Mouse (Mus musculus) MEL (cell line): ENCODE results near the gene Igfbp6.

Source experiments
- CHD1 ChIP-seq: IDR thresholded peaks from 2 replicates; pipeline ENCODE4 v1.6.1; 2012; ENCODE audit warnings: low read depth, mild to moderate bottlenecking, inconsistent platforms, low read length, improper control_type of control experiment
- CHD2 ChIP-seq: IDR thresholded peaks from 2 replicates; pipeline ENCODE4 v1.6.1; 2011; ENCODE audit warnings: low read length, improper control_type of control experiment
- CTCF ChIP-seq, 3 experiments: IDR thresholded peaks in 2 of 3; conservative IDR thresholded peaks in 1 of 3; 2 replicates each; pipeline ENCODE4 v1.5.1; 2011 to 2012; ENCODE audit warnings: low read length in 3 of 3, low read depth in 2 of 3, mild to moderate bottlenecking in 2 of 3, improper control_type of control experiment in 1 of 3, inconsistent platforms in 1 of 3, mixed read lengths in 1 of 3, moderate library complexity in 1 of 3; ENCODE audit not compliant: control insufficient read depth in 1 of 3, insufficient read depth in 1 of 3, poor library complexity in 1 of 3, severe bottlenecking in 1 of 3
- E2F4 ChIP-seq: IDR thresholded peaks from 2 replicates; pipeline ENCODE4 v1.6.1; 2011; ENCODE audit warnings: low read depth, low read length, improper control_type of control experiment, borderline replicate concordance
- EP300 ChIP-seq, 2 experiments: IDR thresholded peaks; 2 replicates each; pipeline ENCODE4 v1.6.1; 2011; ENCODE audit warnings: improper control_type of control experiment in 2 of 2, low read length in 2 of 2, low read depth in 1 of 2, mild to moderate bottlenecking in 1 of 2
- GATA1 ChIP-seq: IDR thresholded peaks from 2 replicates; pipeline ENCODE4 v1.6.1; 2011; ENCODE audit warnings: low read depth, low read length, improper control_type of control experiment
- MAFK ChIP-seq: IDR thresholded peaks from 2 replicates; pipeline ENCODE4 v1.6.1; 2011; ENCODE audit warnings: low read depth, mild to moderate bottlenecking, low read length, improper control_type of control experiment, borderline replicate concordance
- POLR2A ChIP-seq, 2 experiments: IDR thresholded peaks; 2 replicates each; pipeline ENCODE4 v1.6.1; 2011 to 2012; ENCODE audit warnings: low read length in 2 of 2, mild to moderate bottlenecking in 2 of 2, control low read depth in 1 of 2, improper control_type of control experiment in 1 of 2, low read depth in 1 of 2, moderate library complexity in 1 of 2; ENCODE audit not compliant: control insufficient read depth in 1 of 2, insufficient read depth in 1 of 2, poor library complexity in 1 of 2
- TCF12 ChIP-seq: IDR thresholded peaks from 2 replicates; pipeline ENCODE4 v1.6.1; 2014; ENCODE audit warnings: low read depth, mild to moderate bottlenecking, inconsistent platforms, low read length, improper control_type of control experiment, moderate library complexity
- UBTF ChIP-seq: IDR thresholded peaks from 2 replicates; pipeline ENCODE4 v1.6.1; 2012; ENCODE audit warnings: low read depth, mild to moderate bottlenecking, inconsistent platforms, low read length, improper control_type of control experiment, moderate library complexity, borderline replicate concordance; ENCODE audit not compliant: insufficient read depth
- USF1 ChIP-seq: IDR thresholded peaks from 2 replicates; pipeline ENCODE4 v1.6.1; 2014; ENCODE audit warnings: low read depth, mild to moderate bottlenecking, inconsistent platforms, low read length, improper control_type of control experiment, moderate library complexity

DNA sequence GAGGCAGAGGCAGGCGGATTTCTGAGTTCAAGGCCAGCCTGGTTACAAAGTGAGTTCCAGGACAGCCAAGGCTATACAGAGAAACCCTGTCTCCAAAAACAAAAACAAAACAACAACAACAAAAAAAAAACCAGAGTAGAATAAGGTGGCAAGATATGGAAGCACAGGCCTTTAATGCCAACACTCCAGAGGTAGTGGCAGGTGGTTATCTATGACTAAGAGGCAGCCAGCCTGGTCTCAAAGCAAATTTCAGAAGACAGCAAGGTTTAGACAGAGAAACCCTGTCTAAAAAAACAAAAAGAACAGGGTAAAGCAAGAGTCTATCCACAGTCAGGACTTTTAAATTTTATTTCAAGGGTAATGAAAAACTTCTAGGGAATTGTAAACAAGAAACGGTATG lies 9.5 kb upstream of the Igfbp6 start:
- TF ChIP-seq USF1, result no peak
- no peak for TF ChIP-seq POLR2A (IDR thresholded peaks at IDR 0.05; ENCODE audit: control insufficient read depth in 1 of 2, insufficient read depth in 1 of 2, low read depth in 1 of 2, low read length in 2 of 2, poor library complexity in 1 of 2)
- TF ChIP-seq MAFK, result no peak
- TF ChIP-seq CTCF (IDR thresholded peaks at IDR 0.05 in 2 of 3, conservative IDR thresholded peaks at IDR 0.05 in 1 of 3; ENCODE audit: control insufficient read depth in 1 of 3, insufficient read depth in 1 of 3, low read depth in 2 of 3, low read length in 3 of 3, poor library complexity in 1 of 3, severe bottlenecking in 1 of 3), result no peak
- no peak for TF ChIP-seq GATA1
- TF ChIP-seq UBTF, result no peak
- TF ChIP-seq EP300 (IDR thresholded peaks at IDR 0.05; ENCODE audit: low read depth in 1 of 2, low read length in 2 of 2), result no peak
- no peak for TF ChIP-seq E2F4
- no peak for TF ChIP-seq CHD1
- TF ChIP-seq TCF12, result no peak
- TF ChIP-seq CHD2, result no peak
